20 mouse cellular contexts compared by ENCODE assay signal in the genomic region with DNA sequence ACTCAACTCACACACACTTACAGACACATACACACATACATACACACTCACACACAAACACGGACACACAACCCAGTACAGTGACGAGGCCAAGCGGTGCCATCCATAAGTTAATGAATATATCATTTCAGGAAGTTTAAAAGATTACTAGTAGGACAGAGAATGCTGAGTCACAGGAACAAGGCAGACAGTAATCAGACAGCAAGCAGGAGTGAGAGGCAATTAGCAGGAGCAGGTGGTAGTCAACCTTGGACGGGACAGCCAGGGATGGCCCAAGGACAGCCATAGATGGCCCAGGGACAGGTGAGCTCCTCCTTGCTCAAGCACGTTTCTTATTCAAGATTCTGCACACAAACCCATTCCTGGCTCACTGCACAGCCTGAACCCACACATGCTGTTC. TPM values are rescaled to one million over a fixed set of nuclear protein-coding genes. Genes with fewer than 3 reads are reported as not detected.
DNase-seq lines count a peak whose midpoint lies in the region; ATAC-seq and TF ChIP-seq lines count a peak whose summit lies in the region.
"Had no signal": no experiment of that assay in that cellular context is flagged by ENCODE, and none has a peak within 500 bp of the region (broad histone marks: within the 10 kb centered on the region; RNA-seq: fewer than 3 reads in every experiment).

No protein-coding gene starts in this region.

- H3K36me3 ChIP-seq in kidney, postnatal 0 days (ENCODE audit: insufficient read depth, low read length) = no peaks in the 10 kb centered on the region
- H3K36me3 ChIP-seq in liver, embryonic 12.5 days = peaks cover 79% of the 10 kb centered on the region
- H3K36me3 ChIP-seq: lung, embryonic 15.5 days; midbrain, embryonic 15.5 days had no signal

- H3K27ac ChIP-seq in kidney, postnatal 0 days = no peak overlapping the region
- H3K27ac ChIP-seq in bone marrow, adult 2 months (ENCODE audit: control insufficient read depth, insufficient read depth, low read depth, low read length, poor library complexity) = peak overlapping the region; percentile 26; the same call in 1 of the 2 replicates
- H3K27ac ChIP-seq in liver, embryonic 12.5 days = peak overlapping the region; percentile 69
- H3K27ac ChIP-seq: embryonic facial prominence, embryonic 13.5 days; forebrain, embryonic 12.5 days; layer of hippocampus, adult 2 months; limb, embryonic 12.5 days; lung, embryonic 15.5 days; macrophage; midbrain, embryonic 15.5 days had no signal

- no peaks in the 10 kb centered on the region; the same call in 1 of the 2 replicates for H3K4me1 ChIP-seq in kidney, postnatal 0 days (replicated peaks; ENCODE audit: insufficient read depth, low read length)
- H3K4me1 ChIP-seq in bone marrow, adult 2 months (ENCODE audit: control insufficient read depth, insufficient read depth, low read length) = peaks cover 9% of the 10 kb centered on the region
- H3K4me1 ChIP-seq in liver, embryonic 12.5 days = peaks cover 100% of the 10 kb centered on the region

- 75% methylated on average over 5 of the region's 5 CpGs for WGBS in kidney, postnatal 0 days
- 54% methylated on average over 5 of the region's 5 CpGs for WGBS in bone marrow, adult 2 months
- WGBS in liver, embryonic 12.5 days (ENCODE audit: insufficient replicate concordance) = 58% methylated on average over 5 of the region's 5 CpGs

- no peak for TF ChIP-seq CTCF in kidney, postnatal 0 days (IDR thresholded peaks at IDR 0.05; ENCODE audit: low read depth)
- no peak for TF ChIP-seq CTCF in bone marrow, adult 2 months (IDR thresholded peaks at IDR 0.05; ENCODE audit: control insufficient read depth, insufficient read depth, low read length)

- no peaks in the 10 kb centered on the region for H3K9me3 ChIP-seq in kidney, postnatal 0 days (replicated peaks; ENCODE audit: low read length)
- H3K9me3 ChIP-seq in liver, embryonic 12.5 days (replicated peaks) = no peaks in the 10 kb centered on the region
- H3K9me3 ChIP-seq: embryonic facial prominence, embryonic 13.5 days; forebrain, embryonic 12.5 days; limb, embryonic 12.5 days; lung, embryonic 15.5 days; midbrain, embryonic 15.5 days had no signal

- no peak for DNase-seq in kidney, postnatal 0 days (ENCODE audit: low spot score)
- DNase-seq in kidney, adult 11 months = no peak
- DNase-seq in natural killer cell, adult 2 months (ENCODE audit: low spot score in 2 of 2) = no peak
- no peak for DNase-seq in thymus, postnatal 25 days
- DNase-seq: adrenal gland, adult 8-10 months; cerebellum, adult 11-12 months; gastrocnemius, postnatal 36 days; right cerebral cortex, adult 18-20 months had no signal

- H3K9ac ChIP-seq in kidney, postnatal 0 days (ENCODE audit: low read depth, low read length) = no peak overlapping the region
- H3K9ac ChIP-seq in liver, embryonic 12.5 days = peak overlapping the region; percentile 28; the same call in 1 of the 2 replicates
- H3K9ac ChIP-seq: embryonic facial prominence, embryonic 13.5 days; forebrain, embryonic 12.5 days; limb, embryonic 12.5 days; lung, embryonic 15.5 days; midbrain, embryonic 15.5 days had no signal

- no peak for TF ChIP-seq POLR2A in bone marrow, adult 2 months (IDR thresholded peaks at IDR 0.05; ENCODE audit: borderline replicate concordance, control insufficient read depth, low read depth, low read length)

- H3K4me2 ChIP-seq in kidney, postnatal 0 days (ENCODE audit: low read length) = no peak overlapping the region
- peak overlapping the region; percentile 16 for H3K4me2 ChIP-seq in liver, embryonic 12.5 days
- H3K4me2 ChIP-seq: embryonic facial prominence, embryonic 13.5 days; forebrain, embryonic 12.5 days; limb, embryonic 12.5 days; lung, embryonic 15.5 days; midbrain, embryonic 15.5 days had no signal

- no peak overlapping the region for H3K4me3 ChIP-seq in kidney, postnatal 0 days (replicated peaks; ENCODE audit: low read depth, low read length)
- no peak overlapping the region for H3K4me3 ChIP-seq in bone marrow, adult 2 months (replicated peaks; ENCODE audit: control insufficient read depth, low read depth, low read length)
- H3K4me3 ChIP-seq in liver, embryonic 12.5 days = no peak overlapping the region
- H3K4me3 ChIP-seq: embryonic facial prominence, embryonic 13.5 days; forebrain, embryonic 12.5 days; layer of hippocampus, adult 2 months; limb, embryonic 12.5 days; lung, embryonic 15.5 days; midbrain, embryonic 15.5 days had no signal

- no peaks in the 10 kb centered on the region for H3K27me3 ChIP-seq in kidney, postnatal 0 days (ENCODE audit: insufficient read depth, low read length)
- no peaks in the 10 kb centered on the region for H3K27me3 ChIP-seq in liver, embryonic 12.5 days (replicated peaks)
- H3K27me3 ChIP-seq: embryonic facial prominence, embryonic 13.5 days; forebrain, embryonic 12.5 days; limb, embryonic 12.5 days; lung, embryonic 15.5 days; midbrain, embryonic 15.5 days had no signal

- peak; percentile 41 for ATAC-seq in kidney, postnatal 0 days (replicated peaks; ENCODE audit: low FRiP score, low read depth)
- ATAC-seq in liver, embryonic 12.5 days = peak; percentile 69
- peak; percentile 45 for ATAC-seq in megakaryocyte progenitor cell, adult 5-6 weeks (replicated peaks; ENCODE audit: poor library complexity)
- no peak for ATAC-seq in frontal cortex, adult (ENCODE audit: low TSS enrichment)
- ATAC-seq: hindbrain, embryonic 16.5 days; midbrain, embryonic 15.5 days had no signal

RNA-seq across cellular contexts. Expression of a gene that starts 29.6 kb away (rescaled TPM):
- polyA plus RNA-seq in kidney, postnatal 0 days (2015; fragmentation: Nextera tagmentation; extraction: Ambion mirVana) = 6.0 and 6.8 TPM in 2 replicates
- polyA plus RNA-seq in bone marrow, adult 2 months (2011; ENCODE audit: insufficient read depth, insufficient read length, low replicate concordance, missing spikeins) = 38.7 and 53.1 TPM in 2 replicates
- 12.8 and 13.7 TPM in 2 replicates for polyA plus RNA-seq in liver, embryonic 12.5 days (2016; fragmentation: Nextera tagmentation; extraction: Ambion mirVana)
- 11.3 and 16.1 TPM in 2 replicates for total RNA-seq in megakaryocyte progenitor cell, adult 5-6 weeks (2015)
- total RNA-seq in megakaryocyte progenitor cell, adult 5-6 weeks (2017) = 7.4 and 8.3 TPM in 2 replicates
